Mouse (Mus musculus): Measurements from ENCODE around the gene Hoxa3.
A peak's percentile ranks its signal among the peaks of the same experiment; 100 is the strongest.

Hoxa3 gene

GRCm38 (mm10) chr6:52219234-52219942, 6.3 kb upstream of the Hoxa3 start:
- DNase-seq (ENCODE audit: low spot score in 2 of 2), result no peak

- DNase-seq (ENCODE audit: low spot score in 2 of 2), result no peak
Measured at GRCm38 (mm10) chr6:52218643-52219215, 5.6 kb upstream of the Hoxa3 start.

GRCm38 (mm10) chr6:52217895-52218642, 4.9 kb upstream of the Hoxa3 start:
- DNase-seq (ENCODE audit: low spot score in 2 of 2), result no peak

GRCm38 (mm10) chr6:52217459-52217768, 4.3 kb upstream of the Hoxa3 start:
- DNase-seq (ENCODE audit: low spot score in 2 of 2), result peak in 1 of 2 experiments; percentile 36

GRCm38 (mm10) chr6:52216691-52217458, 3.7 kb upstream of the Hoxa3 start:
- no peak for DNase-seq (ENCODE audit: low spot score in 2 of 2)

- no peak for DNase-seq (ENCODE audit: low spot score in 2 of 2)
Measured at GRCm38 (mm10) chr6:52215771-52216535, 2.8 kb upstream of the Hoxa3 start.

- no peak for DNase-seq (ENCODE audit: low spot score in 2 of 2)
Measured at GRCm38 (mm10) chr6:52215070-52215469, 1.9 kb upstream of the Hoxa3 start.

GRCm38 (mm10) chr6:52214271-52214670, 1.1 kb upstream of the Hoxa3 start:
- no peak for DNase-seq (ENCODE audit: low spot score in 2 of 2)

- DNase-seq (ENCODE audit: low spot score in 2 of 2), result no peak
Measured at GRCm38 (mm10) chr6:52212556-52213118, 499 bp downstream of the Hoxa3 start.

- DNase-seq (ENCODE audit: low spot score in 2 of 2), result no peak
Measured at GRCm38 (mm10) chr6:52211961-52212360, 1.2 kb downstream of the Hoxa3 start.

GRCm38 (mm10) chr6:52211170-52211935, 1.8 kb downstream of the Hoxa3 start:
- peak; percentile 33 to 58 for DNase-seq (ENCODE audit: low spot score in 2 of 2)

- DNase-seq (ENCODE audit: low spot score in 2 of 2), result no peak
Measured at GRCm38 (mm10) chr6:52209685-52210046, 3.5 kb downstream of the Hoxa3 start.

GRCm38 (mm10) chr6:52208868-52209684, 4.1 kb downstream of the Hoxa3 start:
- no peak for DNase-seq (ENCODE audit: low spot score in 2 of 2)

GRCm38 (mm10) chr6:52208072-52208867, 4.9 kb downstream of the Hoxa3 start, which contains the start of gene Hoxa6:
TSS of gene Hoxa6 (minus strand) at chr6:52208722.
- DNase-seq (ENCODE audit: low spot score in 2 of 2), result no peak

- no peak for DNase-seq (ENCODE audit: low spot score in 2 of 2)
Measured at GRCm38 (mm10) chr6:52207684-52207976, 5.5 kb downstream of the Hoxa3 start.

- no peak for DNase-seq (ENCODE audit: low spot score in 2 of 2)
Measured at GRCm38 (mm10) chr6:52206882-52207683, 6.1 kb downstream of the Hoxa3 start.

GRCm38 (mm10) chr6:52205638-52206621, 7.2 kb downstream of the Hoxa3 start:
- DNase-seq (ENCODE audit: low spot score in 2 of 2), result no peak
